Mouse (Mus musculus) heart, postnatal 36 days (tissue): ENCODE measurements around the gene Arf6. TPM values are rescaled to one million over a fixed set of nuclear protein-coding genes. Genes with fewer than 3 reads are reported as not detected.
"Not testable (repeated sequence)": the region's sequence is repeated elsewhere in the genome, so short reads cannot be mapped to it uniquely, and the experiment has no call there.

Source experiments
- DNase-seq, 2 experiments: peaks; one replicate each; pipeline ENCODE4 v3.0.0; 2021 to 2022
- intact Hi-C: fragments of 180-260 bp; cut with DNase I; formaldehyde crosslinking; loops from one replicate; pipeline ENCODE4 v1.15.1; 2025
- total RNA-seq, 2 experiments: library from RNA; stranded (reverse); gene quantifications; 2 replicates each; pipeline ENCODE4 v1.2.3; 2021

Arf6 gene
- total RNA-seq, 2 experiments from 2014 or later, result 37.2 to 39.8 TPM

- DNase-seq, result peak in 1 of 2 experiments; percentile 38
- intact Hi-C loops, result loop anchor here (1.0 to 5.0 kb wide), 4 partner anchors 50 to 308 kb away; partner anchors contain the start of gene Sos2
These were observed 881 bp downstream of the Arf6 start for GRCm38 (mm10) chr12:69372731-69373331.

- intact Hi-C loops, result loop anchor here (2.0 to 5.0 kb wide), 3 partner anchors 49 to 307 kb away; partner anchors contain the start of gene Sos2
- no peak for DNase-seq
These were observed 2.2 kb downstream of the Arf6 start for GRCm38 (mm10) chr12:69373850-69374766.

- intact Hi-C loops, result no loop called here
- DNase-seq, result no peak
These were observed 4.2 kb downstream of the Arf6 start for GRCm38 (mm10) chr12:69376132-69376531.

GRCm38 (mm10) chr12:69377188-69377587 is 5.2 kb downstream of the Arf6 start:
- no peak for DNase-seq
- intact Hi-C loops, result no loop called here

GRCm38 (mm10) chr12:69377636-69378035 is 5.7 kb downstream of the Arf6 start:
- intact Hi-C loops, result not testable (repeated sequence)

GRCm38 (mm10) chr12:69378558-69379454 is 6.9 kb downstream of the Arf6 start:
- DNase-seq, result no peak

More at GRCm38 (mm10) chr12:69377636-69378035, 5.7 kb downstream of the Arf6 start:
- not testable (repeated sequence) for DNase-seq

GRCm38 (mm10) chr12:69382880-69383279 is 10.9 kb downstream of the Arf6 start:
- no peak for DNase-seq
- intact Hi-C loops, result no loop called here

More at GRCm38 (mm10) chr12:69378558-69379454, 6.9 kb downstream of the Arf6 start:
- intact Hi-C loops, result no loop called here

GRCm38 (mm10) chr12:69384606-69385005 is 12.7 kb downstream of the Arf6 start:
- no peak for DNase-seq
- intact Hi-C loops, result no loop called here

- no peak for DNase-seq
- intact Hi-C loops, result no loop called here
These were observed 13.8 kb downstream of the Arf6 start for GRCm38 (mm10) chr12:69385542-69386280.

GRCm38 (mm10) chr12:69386281-69386732 is 14.4 kb downstream of the Arf6 start:
- DNase-seq, intact Hi-C loops: not testable (repeated sequence)

GRCm38 (mm10) chr12:69388321-69388869 is 16.4 kb downstream of the Arf6 start:
- intact Hi-C loops, result no loop called here
- no peak for DNase-seq

GRCm38 (mm10) chr12:69389273-69389938 is 17.5 kb downstream of the Arf6 start:
- DNase-seq, result no peak
- intact Hi-C loops, result no loop called here

- intact Hi-C loops, result no loop called here
- no peak for DNase-seq
These were observed 18.2 kb downstream of the Arf6 start for GRCm38 (mm10) chr12:69390000-69390698.

GRCm38 (mm10) chr12:69393076-69393475 is 21.1 kb downstream of the Arf6 start:
- no peak for DNase-seq
- intact Hi-C loops, result no loop called here

GRCm38 (mm10) chr12:69394456-69394855 is 22.5 kb downstream of the Arf6 start:
- intact Hi-C loops, result no loop called here
- no peak for DNase-seq

- no peak for DNase-seq
- intact Hi-C loops, result no loop called here
These were observed 28.4 kb downstream of the Arf6 start for GRCm38 (mm10) chr12:69400367-69400766.

- intact Hi-C loops, result no loop called here
- DNase-seq, result no peak
These were observed 28.9 kb downstream of the Arf6 start for GRCm38 (mm10) chr12:69400871-69401286.

- intact Hi-C loops, result no loop called here
- DNase-seq, result no peak
These were observed 30.1 kb downstream of the Arf6 start for GRCm38 (mm10) chr12:69402100-69402499.
